In the genomic region with DNA sequence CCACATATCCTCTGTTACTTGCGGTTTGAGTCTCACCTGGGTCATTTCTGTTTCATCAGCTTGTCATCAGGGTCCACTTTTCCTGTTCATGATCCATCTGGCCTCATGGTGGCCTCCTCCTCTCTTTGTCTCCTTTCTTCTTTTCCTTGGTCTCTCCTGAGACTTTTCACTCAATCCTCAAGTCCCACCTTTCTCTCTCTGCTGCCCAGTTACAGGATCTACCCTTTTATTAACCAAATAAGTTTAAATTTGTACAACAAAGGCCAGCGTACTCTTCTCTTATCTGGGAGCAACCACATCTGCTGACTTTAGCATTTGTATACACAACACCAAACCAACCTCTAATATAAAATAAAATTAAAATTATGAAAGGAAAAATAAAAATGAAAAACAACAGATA, we compare ENCODE assay signal across 22 mouse cellular contexts.
DNase-seq lines count a peak whose midpoint lies in the region; TF ChIP-seq lines count a peak whose summit lies in the region.
"Had no signal": no experiment of that assay in that cellular context is flagged by ENCODE, and none has a peak within 500 bp of the region (broad histone marks: within the 10 kb centered on the region; RNA-seq: fewer than 3 reads in every experiment).

No protein-coding gene starts in this region.

- in situ Hi-C loops in ES-E14 (cut with MboI; ENCODE audit: low sequenced_read_pairs in 2 of 2, unreplicated experiment in 2 of 2), result no loop called here

- H3K4me1 ChIP-seq in ES-Bruce4 (ENCODE audit: control insufficient read depth, insufficient read depth, low read length), result peaks cover 4% of the 10 kb centered on the region
- H3K4me1 ChIP-seq in ES-E14 (ENCODE audit: control insufficient read depth in 2 of 2, insufficient read depth in 2 of 2, low read length in 2 of 2, poor library complexity in 1 of 2), result peaks cover 0 to 8% of the 10 kb centered on the region in 2 experiments; a peak in 1 of 4 replicates
- H3K4me1 ChIP-seq: embryonic facial prominence, embryonic 13.5 days; embryonic facial prominence, embryonic 15.5 days; forebrain, embryonic 10.5 days; forebrain, embryonic 12.5 days had no signal

- no peaks in the 10 kb centered on the region for H3K27me3 ChIP-seq in ES-Bruce4 (ENCODE audit: control insufficient read depth, insufficient read depth, low read length, poor library complexity, severe bottlenecking)
- H3K27me3 ChIP-seq: CH12.LX; embryonic facial prominence, embryonic 13.5 days; embryonic facial prominence, embryonic 15.5 days; forebrain, embryonic 12.5 days had no signal

- no peak for TF ChIP-seq CTCF in ES-Bruce4 (IDR thresholded peaks at IDR 0.05; ENCODE audit: low read depth, low read length)

- no peak for TF ChIP-seq POLR2A in ES-Bruce4 (IDR thresholded peaks at IDR 0.05; ENCODE audit: insufficient read depth, low read length)

- no peak overlapping the region for H3K4me3 ChIP-seq in ES-Bruce4 (ENCODE audit: low read depth, low read length)
- H3K4me3 ChIP-seq in ES-E14 (ENCODE audit: insufficient read depth in 1 of 2, low read depth in 1 of 2, low read length in 2 of 2, poor library complexity in 1 of 2, severe bottlenecking in 1 of 2), result no peak overlapping the region
- H3K4me3 ChIP-seq: embryonic facial prominence, embryonic 13.5 days; embryonic facial prominence, embryonic 15.5 days; erythroblast, embryonic 14.5 days; forebrain, embryonic 10.5 days; forebrain, embryonic 12.5 days had no signal

- TF ChIP-seq EP300 in ES-Bruce4 (IDR thresholded peaks at IDR 0.05; ENCODE audit: insufficient read depth, low read depth, low read length), result no peak

- no peak overlapping the region for H3K9ac ChIP-seq in ES-Bruce4 (ENCODE audit: low read depth, poor library complexity, severe bottlenecking)
- H3K9ac ChIP-seq in ES-E14 (ENCODE audit: insufficient read depth, low read depth, low read length, poor library complexity, severe bottlenecking), result no peak overlapping the region
- H3K9ac ChIP-seq: embryonic facial prominence, embryonic 13.5 days; embryonic facial prominence, embryonic 15.5 days; forebrain, embryonic 12.5 days had no signal

- H3K36me3 ChIP-seq in ES-Bruce4 (ENCODE audit: control insufficient read depth, insufficient read depth, low read length, poor library complexity, severe bottlenecking), result no peaks in the 10 kb centered on the region
- no peaks in the 10 kb centered on the region for H3K36me3 ChIP-seq in ES-E14 (ENCODE audit: control insufficient read depth, insufficient read depth, low read length, poor library complexity, severe bottlenecking)
- H3K36me3 ChIP-seq: embryonic facial prominence, embryonic 13.5 days; embryonic facial prominence, embryonic 15.5 days; forebrain, embryonic 10.5 days; forebrain, embryonic 12.5 days had no signal

- H3K27ac ChIP-seq in ES-Bruce4 (ENCODE audit: insufficient read depth, low read length), result peak overlapping the region; percentile 56; the same call in 1 of the 2 replicates
- peak overlapping the region; percentile 31; the same call in 1 of the 2 replicates for H3K27ac ChIP-seq in ES-E14 (ENCODE audit: insufficient read depth, low read depth, low read length, poor library complexity, severe bottlenecking)
- H3K27ac ChIP-seq: embryonic facial prominence, embryonic 13.5 days; embryonic facial prominence, embryonic 15.5 days; forebrain, embryonic 10.5 days; forebrain, embryonic 12.5 days had no signal

- DNase-seq in ES-E14 (ENCODE audit: low read depth, low spot score) (no peak), ZHBTc4 (ENCODE audit: low read depth, low spot score) (peak; percentile 48)
- DNase-seq in yolk sac, embryonic 10.5 days (ENCODE audit: low spot score), result no peak
- no peak for DNase-seq in layer of hippocampus, adult 9-11 months
- DNase-seq: adrenal gland, adult 2 months; adrenal gland, postnatal 10 days; adrenal gland, postnatal 25 days; B cell, adult 2 months; cerebellum, adult 11 months; cerebellum, adult 18-20 months; cerebellum, adult 8-10 months; cerebellum, adult 9-11 months; cerebellum, postnatal 14 days; cerebellum, postnatal 36 days; embryo, embryonic 11 days had no signal

- H3K9me3 ChIP-seq in ES-Bruce4 (replicated peaks; ENCODE audit: control insufficient read depth, insufficient read depth, low read length, poor library complexity, severe bottlenecking) (peaks cover 27% of the 10 kb centered on the region), ES-E14 (ENCODE audit: control insufficient read depth, insufficient read depth, low read depth, low read length) (peaks cover 2% of the 10 kb centered on the region)
- H3K9me3 ChIP-seq: embryonic facial prominence, embryonic 13.5 days; embryonic facial prominence, embryonic 15.5 days; forebrain, embryonic 10.5 days; forebrain, embryonic 12.5 days had no signal

TF ChIP-seq in ES-E14, 5 proteins besides CTCF, POLR2A, EP300 and RAD21:
- TF ChIP-seq HCFC1 (IDR thresholded peaks at IDR 0.05; ENCODE audit: borderline replicate concordance, insufficient read depth, low read length) (no peak), CHD2 (IDR thresholded peaks at IDR 0.05; ENCODE audit: low read depth, low read length) (no peak), ZNF384 (IDR thresholded peaks at IDR 0.05; ENCODE audit: low read depth, low read length) (no peak), MAFK (IDR thresholded peaks at IDR 0.05; ENCODE audit: insufficient read depth, low read depth, low read length) (no peak), ZC3H11A (IDR thresholded peaks at IDR 0.05; ENCODE audit: borderline replicate concordance, low read depth, low read length) (no peak)
